Mouse (Mus musculus): Measurements from ENCODE around the gene Actl9. TPM values are rescaled to one million over a fixed set of nuclear protein-coding genes. Genes with fewer than 3 reads are reported as not detected.

The Actl9 gene
- polyA plus RNA-seq (2016; fragmentation: Nextera tagmentation; extraction: Ambion mirVana), result not detected in 2 replicates

- H3K4me3 ChIP-seq, result no peak within 1 kb of the TSS
- H3K4me1 ChIP-seq, result peaks cover 12% of the 10 kb centered on the region
- WGBS (ENCODE audit: insufficient replicate concordance), result 20% methylated on average over 3 of the region's 3 CpGs
- H3K27ac ChIP-seq, result peak within 1 kb of the TSS; percentile 37; the same call in 1 of the 2 replicates
- no peaks in the 10 kb centered on the region for H3K36me3 ChIP-seq
- H3K9ac ChIP-seq, result no peak within 1 kb of the TSS
- H3K27me3 ChIP-seq (replicated peaks), result no peaks in the 10 kb centered on the region
- no peaks in the 10 kb centered on the region for H3K9me3 ChIP-seq (replicated peaks)
- H3K4me2 ChIP-seq, result peak within 1 kb of the TSS; percentile 21
- peak; percentile 76 for ATAC-seq
Measured at GRCm38 (mm10) chr17:33432019-33432946, at the start of gene Actl9. Gene Actl9, plus strand, starts transcription at chr17:33432896.

GRCm38 (mm10) chr17:33385705-33386104 lies 47.0 kb upstream of the Actl9 start:
- Histone ChIP-seq H3K27ac (no peak overlapping the region), H3K4me1 (no peaks in the 10 kb centered on the region), H3K9me3 (replicated peaks) (no peaks in the 10 kb centered on the region), H3K27me3 (replicated peaks) (no peaks in the 10 kb centered on the region), H3K4me3 (no peak overlapping the region), H3K36me3 (peaks cover 58% of the 10 kb centered on the region), H3K9ac (no peak overlapping the region), H3K4me2 (no peak overlapping the region)
- no peak for ATAC-seq

GRCm38 (mm10) chr17:33392271-33392670 lies 40.4 kb upstream of the Actl9 start:
- ATAC-seq, result no peak
- peaks cover 18% of the 10 kb centered on the region for H3K4me1 ChIP-seq
- H3K27ac ChIP-seq, result no peak overlapping the region
- no peak overlapping the region for H3K4me3 ChIP-seq
- H3K27me3 ChIP-seq (replicated peaks), result no peaks in the 10 kb centered on the region
- WGBS (ENCODE audit: insufficient replicate concordance), result 87% methylated on average over 5 of the region's 5 CpGs
- H3K4me2 ChIP-seq, result no peak overlapping the region
- H3K9ac ChIP-seq, result no peak overlapping the region
- H3K9me3 ChIP-seq (replicated peaks), result no peaks in the 10 kb centered on the region
- peaks cover 6% of the 10 kb centered on the region; the same call in 1 of the 2 replicates for H3K36me3 ChIP-seq

GRCm38 (mm10) chr17:33394182-33395034 lies 38.3 kb upstream of the Actl9 start, which contains the start of gene Zfp101:
Gene Zfp101, minus strand, starts transcription at chr17:33394641.
- Histone ChIP-seq H3K4me3 (peak within 1 kb of the TSS; percentile 90), H3K27me3 (replicated peaks) (no peaks in the 10 kb centered on the region; the same call in 1 of the 2 replicates), H3K4me2 (peak within 1 kb of the TSS; percentile 79), H3K4me1 (peaks cover 18% of the 10 kb centered on the region), H3K9me3 (replicated peaks) (no peaks in the 10 kb centered on the region), H3K9ac (peak within 1 kb of the TSS; percentile 87), H3K27ac (peak within 1 kb of the TSS; percentile 83), H3K36me3 (peaks cover 6% of the 10 kb centered on the region; the same call in 1 of the 2 replicates)
- peak; percentile 97 for ATAC-seq
- WGBS (ENCODE audit: insufficient replicate concordance), result under 1% methylated on average over 44 of the region's 44 CpGs

- no peak for ATAC-seq
Measured at GRCm38 (mm10) chr17:33439148-33439547, 6.5 kb downstream of the Actl9 start.

GRCm38 (mm10) chr17:33439922-33440321 lies 7.2 kb downstream of the Actl9 start:
- Histone ChIP-seq H3K4me2 (no peak overlapping the region), H3K36me3 (no peaks in the 10 kb centered on the region), H3K27ac (no peak overlapping the region), H3K9ac (no peak overlapping the region), H3K27me3 (replicated peaks) (no peaks in the 10 kb centered on the region), H3K9me3 (replicated peaks) (no peaks in the 10 kb centered on the region), H3K4me1 (peaks cover 17% of the 10 kb centered on the region), H3K4me3 (no peak overlapping the region)
- 42% methylated on average over 5 of the region's 5 CpGs for WGBS (ENCODE audit: insufficient replicate concordance)
- no peak for ATAC-seq

More at GRCm38 (mm10) chr17:33439148-33439547, 6.5 kb downstream of the Actl9 start:
- Histone ChIP-seq H3K36me3 (no peaks in the 10 kb centered on the region), H3K4me1 (peaks cover 17% of the 10 kb centered on the region), H3K27ac (no peak overlapping the region), H3K27me3 (replicated peaks) (no peaks in the 10 kb centered on the region), H3K4me3 (no peak overlapping the region), H3K4me2 (no peak overlapping the region), H3K9ac (no peak overlapping the region), H3K9me3 (replicated peaks) (no peaks in the 10 kb centered on the region)
- WGBS (ENCODE audit: insufficient replicate concordance), result 58% methylated on average over 1 of the region's 1 CpGs

GRCm38 (mm10) chr17:33441159-33441558 lies 8.5 kb downstream of the Actl9 start:
- Histone ChIP-seq H3K27me3 (replicated peaks) (no peaks in the 10 kb centered on the region), H3K27ac (no peak overlapping the region), H3K36me3 (no peaks in the 10 kb centered on the region), H3K9ac (no peak overlapping the region), H3K9me3 (replicated peaks) (no peaks in the 10 kb centered on the region), H3K4me3 (no peak overlapping the region), H3K4me2 (no peak overlapping the region), H3K4me1 (peaks cover 17% of the 10 kb centered on the region)
- ATAC-seq, result no peak

- Histone ChIP-seq H3K9ac (no peak overlapping the region), H3K4me2 (no peak overlapping the region), H3K27ac (no peak overlapping the region), H3K9me3 (replicated peaks) (no peaks in the 10 kb centered on the region), H3K4me1 (no peaks in the 10 kb centered on the region), H3K36me3 (no peaks in the 10 kb centered on the region), H3K27me3 (replicated peaks) (0 out of 2 replicates have a peak, but pooled peaks cover 4% of the 10 kb centered on the region), H3K4me3 (no peak overlapping the region)
- ATAC-seq, result no peak
- WGBS (ENCODE audit: insufficient replicate concordance), result 68% methylated on average over 2 of the region's 2 CpGs
Measured at GRCm38 (mm10) chr17:33456631-33457030, 23.9 kb downstream of the Actl9 start.

- Histone ChIP-seq H3K27me3 (replicated peaks) (0 out of 2 replicates have a peak, but pooled peaks cover 3% of the 10 kb centered on the region), H3K4me2 (no peak overlapping the region), H3K9me3 (replicated peaks) (no peaks in the 10 kb centered on the region), H3K4me1 (no peaks in the 10 kb centered on the region), H3K4me3 (no peak overlapping the region), H3K36me3 (no peaks in the 10 kb centered on the region), H3K27ac (no peak overlapping the region), H3K9ac (no peak overlapping the region)
- no peak for ATAC-seq
- WGBS (ENCODE audit: insufficient replicate concordance), result 10% methylated on average over 6 of the region's 6 CpGs
Measured at GRCm38 (mm10) chr17:33471206-33471605, 38.5 kb downstream of the Actl9 start.
